Mouse (Mus musculus): ENCODE results near the gene Ccdc71.

GRCm38 (mm10) chr9:108489702-108490558 is 29.6 kb downstream of the Ccdc71 start:
- TF ChIP-seq CTCF (IDR thresholded peaks at IDR 0.05; ENCODE audit: low read depth) (no peak), EP300 (IDR thresholded peaks at IDR 0.05; ENCODE audit: low read depth) (no peak)

All from heart, postnatal 0 days (tissue).